Mouse (Mus musculus) lung, postnatal 14 days (tissue): ENCODE results near the gene Oosp3.

ENCODE experiments used
- DNase-seq: peaks from one replicate; pipeline ENCODE4 v3.0.0; 2021

Gene Oosp3

DNA sequence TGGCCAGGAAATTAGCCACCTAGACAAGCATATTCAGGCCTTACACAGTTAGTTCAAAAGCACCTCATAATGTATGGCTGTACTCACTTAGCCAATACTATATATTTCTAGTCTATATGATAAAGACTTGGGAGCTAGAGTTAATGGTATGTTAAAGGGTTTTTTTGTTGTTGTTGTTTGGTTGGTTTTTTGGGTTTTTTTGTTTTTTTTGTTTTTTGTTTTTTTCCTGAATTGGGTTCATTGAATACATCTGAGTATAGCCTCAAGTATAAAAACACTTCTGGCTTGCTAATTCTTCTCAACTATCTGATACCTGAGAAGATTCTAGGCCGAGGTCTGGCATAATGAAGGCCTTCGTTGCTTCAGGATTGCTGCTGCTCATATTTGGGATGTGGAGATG lies at the start of gene Oosp3:
TSS of gene Oosp3 (plus strand) at position 301 of the 400 bp plus-strand sequence.
- no peak for DNase-seq

DNA sequence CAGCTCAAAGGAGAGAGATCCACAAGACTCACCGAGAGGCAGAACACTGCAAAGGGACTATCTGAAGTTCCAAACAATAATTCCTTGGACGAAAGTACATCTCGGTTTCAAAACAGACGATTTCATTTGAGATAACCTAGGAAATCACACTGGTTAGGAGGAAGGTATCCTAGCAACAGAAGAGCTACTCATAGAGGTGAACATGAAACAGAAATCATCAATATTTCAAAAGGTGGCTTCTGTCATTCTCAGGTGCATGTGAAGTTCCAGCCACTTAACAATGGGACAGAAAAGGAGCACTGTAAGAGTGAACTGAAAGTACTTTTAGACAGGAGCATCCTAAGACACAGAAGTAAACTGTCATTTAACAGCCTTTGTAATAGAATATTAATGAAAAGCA lies 47.3 kb upstream of the Oosp3 start:
- DNase-seq = no peak

DNA sequence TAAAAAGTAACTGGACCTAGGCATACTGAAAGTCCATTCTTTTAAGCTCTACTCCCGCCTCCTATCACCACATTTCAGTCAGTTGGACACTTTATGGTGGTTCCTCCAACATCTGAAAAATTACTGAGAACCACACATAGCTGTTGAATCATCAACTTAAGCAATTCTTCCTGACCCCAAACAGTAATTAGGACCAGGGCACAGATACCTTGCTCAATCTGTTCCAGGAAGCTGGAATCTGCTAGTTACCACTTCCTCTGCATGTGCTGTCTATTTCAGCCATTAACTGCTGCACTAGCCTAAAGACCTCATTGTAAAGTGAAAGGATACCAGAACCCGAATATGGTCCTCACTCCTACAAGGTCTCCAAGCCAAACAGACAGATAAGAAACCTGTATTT lies 37.7 kb upstream of the Oosp3 start:
- no peak for DNase-seq

DNA sequence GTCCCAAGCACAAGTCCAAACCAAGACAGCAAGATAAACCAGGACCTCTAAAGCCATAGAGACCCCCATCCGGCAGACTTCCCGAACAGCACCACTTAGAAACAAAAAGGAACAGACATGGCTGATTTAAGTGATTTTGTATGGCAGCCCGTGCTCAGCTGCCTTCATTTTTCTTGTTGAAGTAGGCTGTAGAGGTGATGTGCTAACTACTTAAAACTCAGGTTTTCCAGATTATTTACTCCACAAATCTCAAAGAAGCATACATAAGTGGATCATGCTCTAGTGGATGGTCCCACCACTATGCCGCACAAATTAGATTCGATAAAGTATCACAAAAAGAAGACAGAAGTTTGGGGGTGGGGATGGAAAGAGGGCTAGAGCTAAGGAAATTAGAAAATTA lies 36.4 kb upstream of the Oosp3 start, which contains the start of gene Oosp2:
TSS of gene Oosp2 (minus strand) at position 101 of the 400 bp plus-strand sequence.
- DNase-seq = no peak

DNA sequence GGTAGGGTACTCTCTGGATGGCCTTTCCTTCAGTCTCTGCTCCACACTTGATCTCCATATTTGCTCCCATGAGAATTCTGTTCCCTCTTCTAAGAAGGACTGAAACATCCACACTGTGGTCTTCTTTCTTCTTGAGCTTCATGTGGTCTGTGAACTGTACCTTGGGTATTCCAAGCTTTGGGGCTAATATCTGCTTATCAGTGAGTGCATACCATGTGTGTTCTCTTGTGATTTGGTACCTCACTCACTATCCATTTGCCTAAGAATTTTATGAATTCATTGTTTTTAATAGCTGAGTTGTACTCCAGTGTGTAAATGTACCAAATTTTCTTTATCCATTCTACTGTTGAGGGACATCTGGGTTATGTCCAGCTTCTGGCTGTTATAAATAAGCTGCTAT lies 35.3 kb upstream of the Oosp3 start:
- DNase-seq = no peak

DNA sequence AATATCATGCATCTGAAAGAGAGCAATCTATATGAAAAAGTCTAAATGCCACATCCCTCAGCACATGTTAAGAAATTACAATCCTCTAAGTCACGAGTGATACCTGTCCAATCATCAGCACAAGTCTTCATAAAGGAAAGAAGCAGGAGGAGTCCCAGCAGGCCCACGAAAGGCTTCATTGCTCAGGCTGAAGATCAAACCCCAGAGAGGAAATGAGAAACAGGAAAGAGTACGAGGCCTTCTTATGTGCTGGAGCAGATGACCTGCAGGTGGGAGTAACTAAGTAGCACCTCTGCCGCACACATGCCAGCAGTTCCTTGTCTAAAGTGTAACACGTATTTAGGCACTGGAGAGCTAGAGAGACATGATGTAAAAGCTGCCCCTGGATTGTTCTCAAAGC lies 6.0 kb upstream of the Oosp3 start, which contains the start of gene Oosp1:
TSS of gene Oosp1 (minus strand) at position 312 of the 400 bp plus-strand sequence.
- DNase-seq = no peak

DNA sequence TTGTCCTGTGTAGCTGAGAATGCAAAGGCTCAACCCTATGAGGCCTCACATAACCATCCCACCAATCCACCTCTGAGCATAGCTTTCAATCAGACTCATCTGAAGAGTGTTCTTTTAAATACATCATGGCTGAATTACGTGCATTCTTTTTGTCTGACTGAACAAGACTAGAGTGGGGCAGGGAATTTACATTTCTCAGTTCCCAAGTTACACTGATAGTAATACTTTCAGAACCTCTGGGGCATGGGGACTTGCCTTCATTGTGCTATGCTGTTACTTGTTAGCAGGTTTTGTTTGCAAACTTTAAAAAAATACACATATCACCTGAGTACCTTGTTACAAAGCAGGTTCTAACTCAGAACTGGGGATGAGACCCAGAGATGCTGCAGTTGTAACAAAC lies 5.4 kb upstream of the Oosp3 start:
- DNase-seq = no peak

DNA sequence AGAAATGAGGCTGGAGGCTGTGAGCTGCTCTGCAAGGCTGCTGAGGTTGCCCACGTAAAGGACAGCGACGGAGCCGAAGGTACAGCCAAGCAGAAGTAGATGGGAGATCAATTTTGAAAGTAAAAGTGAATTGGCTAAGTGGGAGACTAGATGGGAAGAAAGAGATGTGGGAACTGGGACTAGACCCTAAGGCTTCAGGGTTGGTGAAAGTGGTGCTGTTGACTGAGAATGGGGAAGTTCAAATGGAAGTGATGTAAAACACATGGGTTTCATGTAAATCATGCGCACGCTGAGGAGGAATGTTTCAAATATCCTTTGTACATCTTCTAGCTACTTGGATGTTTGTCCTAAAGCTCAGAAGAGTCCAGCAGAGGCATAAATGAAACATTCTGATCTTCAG lies 1.5 kb downstream of the Oosp3 start:
- no peak for DNase-seq

DNA sequence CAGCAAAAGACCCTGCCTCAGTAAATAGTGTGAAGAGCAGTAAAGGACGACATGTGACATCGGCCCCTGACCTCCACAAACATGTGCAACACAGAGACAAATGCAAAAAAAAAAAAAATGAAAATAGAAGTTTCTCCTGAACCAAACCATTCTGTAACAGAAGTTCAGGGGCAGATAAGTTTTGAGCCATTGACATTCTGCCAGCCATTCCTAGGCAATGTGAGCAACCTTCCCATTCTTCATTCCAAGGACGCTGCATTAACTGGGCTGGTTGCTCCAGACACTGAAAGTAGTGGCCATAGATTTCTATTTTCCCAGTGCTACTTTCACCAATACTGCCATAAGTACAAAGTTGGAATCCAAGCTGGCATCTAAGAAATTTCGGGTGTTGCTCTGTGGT lies 15.6 kb downstream of the Oosp3 start:
- no peak for DNase-seq

DNA sequence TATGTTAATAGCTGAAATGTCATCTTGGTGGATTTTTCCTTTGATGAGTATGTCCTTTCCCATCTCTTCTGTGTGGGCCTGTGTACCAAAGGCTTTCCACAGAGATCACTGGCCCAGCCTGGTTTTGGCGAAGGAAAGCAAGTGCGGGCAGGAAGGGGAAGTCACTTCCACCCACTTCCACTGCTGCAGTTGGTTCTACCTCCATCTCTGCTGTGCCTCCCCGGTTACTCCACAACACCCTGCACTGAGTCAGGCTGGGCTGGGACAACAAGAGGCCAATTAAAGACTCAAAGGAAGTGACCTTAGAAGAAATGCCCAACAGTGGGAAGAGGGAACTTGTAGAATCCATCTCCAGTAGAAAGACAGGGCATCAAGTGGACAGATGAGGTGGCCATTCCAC lies 23.2 kb downstream of the Oosp3 start:
- no peak for DNase-seq

DNA sequence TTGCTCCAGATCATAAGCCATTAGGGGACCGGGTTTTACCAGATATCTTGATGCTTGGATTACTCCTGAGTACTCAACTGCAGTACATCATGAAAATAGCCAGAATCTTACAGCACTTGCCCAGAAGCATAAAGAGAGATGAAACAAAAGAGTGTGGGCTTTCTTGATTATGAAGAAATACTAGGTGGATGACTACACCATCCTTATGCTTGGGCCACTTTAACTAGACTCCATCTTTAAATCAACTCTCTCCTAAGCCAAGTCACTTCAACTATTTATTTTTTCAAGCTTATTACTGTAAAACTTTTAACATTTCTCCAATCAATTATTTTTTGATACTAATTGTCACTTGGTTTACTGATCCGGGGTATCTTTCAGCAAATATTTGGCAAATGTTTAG lies 27.0 kb downstream of the Oosp3 start:
- DNase-seq = no peak

DNA sequence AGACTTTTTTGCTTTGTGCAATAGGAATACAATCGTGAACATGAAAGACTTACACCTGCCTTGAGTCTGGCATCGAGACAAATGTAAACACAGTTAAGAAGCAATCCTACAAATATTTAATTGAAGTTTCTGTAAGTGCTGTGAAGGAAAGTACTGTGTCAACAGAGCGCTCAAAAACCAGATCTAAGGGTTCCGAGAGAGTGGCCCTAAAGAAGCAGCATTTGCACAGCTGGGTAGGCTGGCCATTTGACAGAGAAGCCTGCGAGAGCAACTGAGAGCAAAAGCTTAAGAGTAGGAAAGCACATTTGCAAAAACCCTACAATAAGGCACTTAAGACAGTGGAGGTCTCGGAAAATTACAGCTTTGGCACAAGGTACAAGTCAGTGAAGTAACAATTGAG lies 27.4 kb downstream of the Oosp3 start:
- peak; percentile 33 for DNase-seq

DNA sequence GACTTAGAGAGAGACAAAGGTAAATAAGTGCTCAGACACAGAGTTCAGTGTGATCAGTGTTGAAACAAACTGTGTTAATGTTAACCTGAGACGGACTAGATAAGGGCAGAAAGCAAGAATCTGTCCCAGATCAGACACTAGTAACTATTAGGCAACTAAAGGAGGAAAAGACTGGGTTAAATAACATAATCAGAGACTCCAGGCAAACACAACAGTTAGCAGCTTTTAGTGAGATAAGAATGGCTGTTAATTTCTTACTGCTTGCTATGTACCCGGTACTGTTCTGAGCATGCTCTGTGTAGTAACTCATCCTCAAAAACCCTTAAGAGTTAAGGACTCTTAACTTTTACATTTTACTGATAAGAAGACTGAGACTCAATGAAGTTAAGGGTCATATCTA lies 29.1 kb downstream of the Oosp3 start:
- DNase-seq = no peak

DNA sequence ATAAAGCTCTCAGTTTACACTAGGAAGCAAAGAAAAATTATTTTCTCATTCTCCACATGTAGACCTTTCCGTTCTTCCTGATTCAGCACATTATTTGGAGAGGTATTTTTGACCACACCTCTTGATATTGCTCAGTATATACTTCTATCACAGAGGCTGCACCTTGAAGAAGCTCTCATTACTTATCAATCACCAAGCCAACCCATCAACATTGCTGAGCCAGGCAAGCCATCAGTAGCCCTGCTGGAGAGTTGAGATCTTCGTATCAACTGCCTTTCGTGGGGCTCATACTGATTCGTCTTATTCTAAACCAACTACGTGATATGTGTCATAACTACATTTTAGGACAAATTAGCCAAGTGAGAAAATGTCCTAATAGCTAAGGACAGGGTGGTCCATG lies 30.4 kb downstream of the Oosp3 start:
- DNase-seq = no peak

DNA sequence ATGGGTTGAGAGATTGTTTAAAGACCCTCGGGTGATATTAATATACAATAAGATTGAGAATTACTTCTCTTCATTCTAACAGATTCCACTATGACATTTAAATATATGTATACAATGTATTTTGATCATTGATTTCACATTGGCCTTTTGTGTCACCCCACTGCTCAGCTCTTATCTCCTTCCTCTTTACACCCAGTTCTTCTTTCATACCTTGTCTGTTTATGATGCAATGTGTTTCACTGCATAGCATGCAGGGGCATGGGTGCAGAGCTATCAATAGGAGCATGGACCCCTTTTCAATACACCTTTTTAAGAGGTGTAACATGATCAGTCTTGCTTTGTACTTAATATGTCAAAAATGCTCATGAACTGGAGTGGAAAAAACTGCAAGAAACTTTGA lies 33.4 kb downstream of the Oosp3 start:
- DNase-seq = no peak

DNA sequence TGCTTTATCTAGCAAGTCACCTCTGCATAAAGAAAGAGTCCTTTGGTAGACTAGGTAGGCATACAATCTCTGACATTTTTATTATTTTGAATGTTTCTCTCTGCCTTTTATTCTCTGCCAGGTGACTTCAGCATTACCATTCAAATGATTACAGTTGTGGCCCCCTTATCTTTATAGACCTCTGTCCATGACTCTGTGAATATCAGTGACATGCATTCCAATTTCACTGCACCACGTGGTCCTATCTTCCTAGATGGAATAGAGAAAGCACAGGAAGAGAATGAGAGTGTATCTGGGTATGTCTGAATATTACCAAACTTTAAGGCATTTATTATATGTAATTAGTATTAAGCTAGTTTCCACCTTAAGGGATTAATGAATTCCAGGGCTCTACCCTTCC lies 39.6 kb downstream of the Oosp3 start:
- no peak for DNase-seq

DNA sequence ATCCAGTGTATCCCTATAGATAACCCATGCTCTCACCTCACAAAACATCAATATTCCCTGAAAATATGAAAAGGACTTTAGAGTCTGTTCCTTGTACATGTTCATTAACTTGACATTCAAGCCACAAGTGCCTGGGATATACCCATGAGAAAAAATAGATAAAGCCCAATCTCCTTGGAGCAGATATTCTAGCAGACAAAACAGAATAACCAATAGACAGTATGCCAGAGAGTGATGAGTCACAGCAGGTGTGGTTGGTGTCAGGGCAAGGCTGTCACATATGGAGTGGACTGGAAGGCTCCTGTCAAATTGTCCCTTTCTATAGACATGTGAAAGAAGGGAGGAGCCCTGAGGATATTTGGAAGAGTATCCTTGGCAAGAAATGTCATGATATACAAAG lies 48.8 kb downstream of the Oosp3 start:
- DNase-seq = no peak

DNA sequence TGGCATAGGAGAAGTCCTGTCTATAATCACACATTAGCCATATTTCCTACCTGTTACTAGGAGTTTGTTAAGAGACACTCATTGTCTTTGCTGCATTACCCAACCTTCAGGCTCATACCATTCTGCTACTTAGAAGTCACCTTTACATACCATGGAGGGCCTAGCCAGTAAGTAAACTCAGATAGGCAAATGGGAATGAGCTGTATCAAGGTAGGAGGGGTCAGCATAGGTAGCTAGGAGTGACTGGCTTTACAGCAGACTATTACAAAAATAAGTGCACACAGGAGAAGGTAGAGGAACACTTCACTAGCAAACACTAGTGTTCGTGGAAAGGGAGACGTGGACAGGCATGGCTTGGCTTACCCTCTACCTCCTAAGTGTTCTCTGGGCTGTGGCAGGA lies 50.4 kb downstream of the Oosp3 start, which contains the start of gene Gif:
TSS of gene Gif (plus strand) at position 257 of the 400 bp plus-strand sequence.
- no peak for DNase-seq
